Mouse (Mus musculus) cerebellum, adult 8-10 months (tissue): Measurements from ENCODE around the gene Plb1.

Experiments used
- DNase-seq: peaks from one replicate; pipeline ENCODE4 v3.0.0; 2022

Gene Plb1

GRCm38 (mm10) chr5:32395101-32395892 is 162.8 kb downstream of the Plb1 start:
- no peak for DNase-seq

- no peak for DNase-seq
These were observed 165.2 kb downstream of the Plb1 start for GRCm38 (mm10) chr5:32397719-32398118.

GRCm38 (mm10) chr5:32400926-32401325 is 168.4 kb downstream of the Plb1 start:
- DNase-seq = no peak

GRCm38 (mm10) chr5:32403082-32403953 is 170.8 kb downstream of the Plb1 start:
- DNase-seq = no peak

- DNase-seq = no peak
These were observed 172.8 kb downstream of the Plb1 start for GRCm38 (mm10) chr5:32405199-32405855.

GRCm38 (mm10) chr5:32408771-32409170 is 176.3 kb downstream of the Plb1 start:
- DNase-seq = no peak

GRCm38 (mm10) chr5:32409747-32410146 is 177.2 kb downstream of the Plb1 start:
- DNase-seq = no peak

GRCm38 (mm10) chr5:32410954-32411688 is 178.6 kb downstream of the Plb1 start:
- DNase-seq = no peak

GRCm38 (mm10) chr5:32412186-32412950 is 179.9 kb downstream of the Plb1 start:
- peak; percentile 13 for DNase-seq

GRCm38 (mm10) chr5:32413083-32413482 is 180.6 kb downstream of the Plb1 start:
- DNase-seq = no peak

GRCm38 (mm10) chr5:32413569-32413968 is 181.1 kb downstream of the Plb1 start:
- DNase-seq = no peak

GRCm38 (mm10) chr5:32414461-32414985 is 182.0 kb downstream of the Plb1 start:
- no peak for DNase-seq

- DNase-seq = no peak
These were observed 183.0 kb downstream of the Plb1 start for GRCm38 (mm10) chr5:32415554-32415953.
